Mouse (Mus musculus) heart, embryonic 12.5 days (tissue): ENCODE measurements around the gene Gm9958. TPM values are rescaled to one million over a fixed set of nuclear protein-coding genes. Genes with fewer than 3 reads are reported as not detected.

Source experiments
- ATAC-seq: fragments of 200-750 bp; cut with Nextera tagmentation; 2 replicates; pipeline ENCODE4 v1.8.0; 2017; ENCODE audit warnings: moderate TSS enrichment, moderate library complexity; ENCODE audit not compliant: insufficient number of reproducible peaks, low FRiP score
- H3K27ac ChIP-seq: fragments of 300-500 bp; sonication (generic); 2 replicates; pipeline ENCODE4 v1.5.1; 2016; ENCODE audit warnings: mild to moderate bottlenecking, moderate library complexity; ENCODE audit not compliant: poor library complexity, severe bottlenecking
- H3K27me3 ChIP-seq: fragments of 300-500 bp; sonication (generic); replicated peaks from 2 replicates; pipeline ENCODE4 v1.6.1; 2016; ENCODE audit warnings: mild to moderate bottlenecking, moderate library complexity
- H3K36me3 ChIP-seq: fragments of 300-500 bp; sonication (generic); 2 replicates; pipeline ENCODE4 v1.6.1; 2016; ENCODE audit warnings: mild to moderate bottlenecking, moderate library complexity
- H3K4me1 ChIP-seq: fragments of 300-500 bp; sonication (generic); replicated peaks from 2 replicates; pipeline ENCODE4 v1.6.1; 2016; ENCODE audit warnings: mild to moderate bottlenecking
- H3K4me2 ChIP-seq: fragments of 300-500 bp; sonication (generic); 2 replicates; pipeline ENCODE4 v1.6.1; 2016; ENCODE audit warnings: mild to moderate bottlenecking, moderate library complexity
- H3K4me3 ChIP-seq: fragments of 300-500 bp; sonication (generic); 2 replicates; pipeline ENCODE4 v1.5.1; 2016; ENCODE audit warnings: mild to moderate bottlenecking
- H3K9ac ChIP-seq: fragments of 300-500 bp; sonication (generic); 2 replicates; pipeline ENCODE4 v1.6.1; 2016; ENCODE audit warnings: mild to moderate bottlenecking, moderate library complexity
- H3K9me3 ChIP-seq: fragments of 300-500 bp; sonication (generic); replicated peaks from 2 replicates; pipeline ENCODE4 v1.6.1; 2016; ENCODE audit warnings: mild to moderate bottlenecking, moderate library complexity
- WGBS: fragments of 180-500 bp; shearing (Covaris S2); methylation state at CpG from one replicate; pipeline ENCODE4 v1.1.7; 2016; 5-methylcytosine and 5-hydroxymethylcytosine counted together
- polyA plus RNA-seq: library from polyadenylated mRNA; unstranded; fragments of >200 nt; fragmentation: Nextera tagmentation; extraction: Ambion mirVana; gene quantifications from 2 replicates; pipeline ENCODE4 v1.2.1, GENCODE M21; 2016

Gene Gm9958
- polyA plus RNA-seq, 1 experiment from 2014 or later = 4.2 TPM

- no peak overlapping the region for H3K27ac ChIP-seq
- ATAC-seq = no peak
- H3K4me2 ChIP-seq = peak overlapping the region; percentile 72
- peaks cover 10% of the 10 kb centered on the region; the same call in 1 of the 2 replicates for H3K36me3 ChIP-seq
- no peaks in the 10 kb centered on the region for H3K9me3 ChIP-seq
- no peaks in the 10 kb centered on the region for H3K27me3 ChIP-seq
- H3K4me3 ChIP-seq = peak overlapping the region; percentile 95
- peaks cover 16% of the 10 kb centered on the region for H3K4me1 ChIP-seq
- WGBS = 3% methylated on average over 6 of the region's 6 CpGs
- peak overlapping the region; percentile 99 for H3K9ac ChIP-seq
Observed at GRCm38 (mm10) chr5:90364526-90364925, 2.5 kb upstream of the Gm9958 start.

- peak overlapping the region; percentile 95 for H3K4me3 ChIP-seq
- peak overlapping the region; percentile 100 for H3K27ac ChIP-seq
- H3K4me1 ChIP-seq = peaks cover 16% of the 10 kb centered on the region
- ATAC-seq = peak; percentile 49
- peak overlapping the region; percentile 72 for H3K4me2 ChIP-seq
- H3K36me3 ChIP-seq = peaks cover 4% of the 10 kb centered on the region; the same call in 1 of the 2 replicates
- H3K27me3 ChIP-seq = no peaks in the 10 kb centered on the region
- no peaks in the 10 kb centered on the region for H3K9me3 ChIP-seq
- under 1% methylated on average over 60 of the region's 61 CpGs for WGBS
- peak overlapping the region; percentile 99 for H3K9ac ChIP-seq
Observed at GRCm38 (mm10) chr5:90365141-90365951, 1.7 kb upstream of the Gm9958 start.

GRCm38 (mm10) chr5:90366121-90367066 is 610 bp upstream of the Gm9958 start, which contains the start of gene Ankrd17:
Gene Ankrd17 (minus strand): TSS chr5:90366577.
- Histone ChIP-seq H3K4me3 (peak within 1 kb of the TSS; percentile 95), H3K27ac (peak within 1 kb of the TSS; percentile 100), H3K4me2 (peak within 1 kb of the TSS; percentile 72), H3K9me3 (peaks cover 3% of the 10 kb centered on the region; the same call in 1 of the 2 replicates), H3K27me3 (no peaks in the 10 kb centered on the region), H3K36me3 (peaks cover 4% of the 10 kb centered on the region; the same call in 1 of the 2 replicates), H3K9ac (peak within 1 kb of the TSS; percentile 99), H3K4me1 (peaks cover 16% of the 10 kb centered on the region)
- WGBS = under 1% methylated on average over 61 of the region's 104 CpGs
- ATAC-seq = peak; percentile 92

- 76% methylated on average over 5 of the region's 5 CpGs for WGBS
Observed at GRCm38 (mm10) chr5:90370401-90370800, 3.4 kb downstream of the Gm9958 start.

DNA sequence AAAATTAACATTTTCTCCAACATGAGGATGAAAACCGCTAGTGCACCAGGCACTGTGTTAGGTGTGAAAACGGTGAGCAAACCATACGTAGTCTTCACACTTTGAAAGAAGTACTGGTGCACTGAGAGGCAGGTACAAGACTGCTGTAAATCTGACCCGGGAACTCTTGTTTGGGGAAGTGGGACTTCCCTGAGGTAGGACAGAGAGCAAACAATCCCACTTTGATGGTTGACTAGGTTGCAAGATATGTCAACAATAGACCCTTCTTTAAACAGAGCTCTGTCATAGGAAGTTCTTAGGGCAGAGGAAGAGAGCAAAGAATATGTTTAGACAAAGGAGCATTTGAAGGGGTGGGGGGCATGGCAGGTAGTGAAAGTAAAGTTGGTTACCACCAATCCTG is 6.7 kb downstream of the Gm9958 start:
- peaks cover 5% of the 10 kb centered on the region for H3K9me3 ChIP-seq
- WGBS = 81% methylated on average over 4 of the region's 4 CpGs
- ATAC-seq = no peak
- no peaks in the 10 kb centered on the region for H3K4me1 ChIP-seq
- no peak overlapping the region for H3K4me2 ChIP-seq
- H3K36me3 ChIP-seq = no peaks in the 10 kb centered on the region
- no peak overlapping the region for H3K27ac ChIP-seq
- no peaks in the 10 kb centered on the region for H3K27me3 ChIP-seq
- H3K4me3 ChIP-seq = no peak overlapping the region
- no peak overlapping the region for H3K9ac ChIP-seq

More at GRCm38 (mm10) chr5:90370401-90370800, 3.4 kb downstream of the Gm9958 start:
- no peak overlapping the region for H3K4me3 ChIP-seq
- ATAC-seq = no peak
- no peak overlapping the region for H3K9ac ChIP-seq
- H3K27me3 ChIP-seq = no peaks in the 10 kb centered on the region
- no peaks in the 10 kb centered on the region for H3K36me3 ChIP-seq
- 0 out of 2 replicates have a peak, but pooled peaks cover 6% of the 10 kb centered on the region for H3K4me1 ChIP-seq
- H3K4me2 ChIP-seq = no peak overlapping the region
- H3K27ac ChIP-seq = no peak overlapping the region
- H3K9me3 ChIP-seq = peaks cover 5% of the 10 kb centered on the region

DNA sequence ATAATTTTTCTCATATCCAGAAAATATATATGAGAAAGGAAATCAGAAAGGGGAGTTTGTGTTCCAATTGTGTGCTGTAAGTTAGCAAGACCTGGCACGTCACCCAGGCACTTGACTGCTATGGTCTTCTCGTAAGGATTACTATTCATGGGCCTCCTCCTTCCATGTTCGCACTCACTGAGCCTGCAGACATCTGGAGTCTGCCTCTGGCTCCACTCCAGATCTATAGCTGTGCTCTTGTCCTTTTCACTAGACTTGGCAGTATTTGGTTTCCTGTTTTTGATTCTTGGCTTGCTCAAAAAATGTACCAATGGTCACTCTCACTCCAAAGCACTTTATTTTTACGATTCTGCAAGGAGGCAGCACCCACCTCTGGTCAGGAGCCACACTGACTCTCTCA is 14.5 kb downstream of the Gm9958 start:
- Histone ChIP-seq H3K4me3 (no peak overlapping the region), H3K36me3 (no peaks in the 10 kb centered on the region), H3K4me1 (no peaks in the 10 kb centered on the region), H3K27me3 (no peaks in the 10 kb centered on the region), H3K4me2 (no peak overlapping the region), H3K27ac (no peak overlapping the region), H3K9ac (no peak overlapping the region), H3K9me3 (no peaks in the 10 kb centered on the region)
- WGBS = 46% methylated on average over 4 of the region's 4 CpGs
- no peak for ATAC-seq

DNA sequence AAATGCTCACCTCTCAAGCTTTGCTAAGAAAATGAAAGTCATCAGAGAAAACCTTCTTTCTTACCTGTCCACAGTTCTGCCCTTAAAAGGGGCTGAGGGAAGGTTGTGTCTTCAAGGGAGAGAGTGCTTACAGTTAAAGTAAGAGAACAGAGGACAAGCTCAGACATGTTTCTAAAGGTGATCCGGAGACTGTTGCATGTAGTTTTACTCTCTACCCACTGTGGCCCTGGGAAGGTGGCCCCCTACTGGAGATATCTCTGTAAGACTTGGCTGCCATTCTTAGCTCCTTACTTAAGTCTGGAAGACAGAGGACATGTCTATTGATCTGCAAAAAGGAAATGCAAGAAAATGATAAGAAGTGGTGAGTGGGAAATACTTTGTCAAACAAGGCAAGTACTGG is 16.1 kb downstream of the Gm9958 start:
- Histone ChIP-seq H3K9ac (no peak overlapping the region), H3K27ac (no peak overlapping the region), H3K4me3 (no peak overlapping the region), H3K27me3 (no peaks in the 10 kb centered on the region), H3K36me3 (no peaks in the 10 kb centered on the region), H3K4me2 (no peak overlapping the region), H3K9me3 (no peaks in the 10 kb centered on the region), H3K4me1 (no peaks in the 10 kb centered on the region)
- ATAC-seq = no peak
- 53% methylated on average over 1 of the region's 1 CpGs for WGBS

DNA sequence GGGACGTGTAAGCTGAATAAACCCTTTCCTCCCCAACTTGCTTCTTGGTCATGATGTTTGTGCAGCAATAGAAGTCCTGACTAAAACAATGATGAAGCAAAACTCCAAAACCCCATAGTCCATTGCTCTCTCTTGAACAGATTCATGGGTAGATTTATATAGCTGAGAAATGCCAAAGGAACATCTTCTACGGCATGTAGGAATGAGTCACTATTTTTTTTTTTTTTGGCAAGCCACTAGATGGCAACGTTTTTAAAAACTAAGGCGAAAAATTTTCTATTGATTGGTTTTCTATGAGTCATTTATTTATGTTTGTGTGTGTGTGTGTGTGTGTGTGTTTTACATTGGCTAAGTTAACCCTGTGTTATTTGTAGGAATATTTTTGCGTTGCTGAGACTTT is 26.8 kb downstream of the Gm9958 start:
- ATAC-seq = no peak
- 55% methylated on average over 5 of the region's 5 CpGs for WGBS
- no peaks in the 10 kb centered on the region for H3K9me3 ChIP-seq
- no peak overlapping the region for H3K4me2 ChIP-seq
- no peak overlapping the region for H3K27ac ChIP-seq
- no peak overlapping the region for H3K9ac ChIP-seq
- no peaks in the 10 kb centered on the region for H3K36me3 ChIP-seq
- no peaks in the 10 kb centered on the region for H3K27me3 ChIP-seq
- no peaks in the 10 kb centered on the region for H3K4me1 ChIP-seq
- no peak overlapping the region for H3K4me3 ChIP-seq

DNA sequence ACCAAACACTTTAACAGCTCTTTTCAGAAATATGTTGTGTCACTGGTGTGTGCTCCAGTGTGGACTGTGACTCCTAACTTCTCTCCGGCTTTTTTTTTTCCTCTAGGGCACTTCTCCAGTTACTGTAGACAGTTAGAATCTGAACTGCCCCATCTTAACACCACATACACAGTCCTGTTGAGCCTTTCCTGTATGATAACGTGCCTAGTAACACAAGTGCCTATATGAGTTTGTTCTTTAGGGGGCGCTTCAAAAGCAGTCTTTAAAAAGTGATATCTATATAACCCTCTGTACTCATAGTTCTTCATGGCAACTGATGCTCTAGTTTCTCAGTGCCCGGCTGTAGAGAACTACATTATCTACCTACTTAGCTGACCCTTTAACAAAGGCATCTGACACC is 27.3 kb downstream of the Gm9958 start:
- Histone ChIP-seq H3K27ac (no peak overlapping the region), H3K36me3 (no peaks in the 10 kb centered on the region), H3K9me3 (no peaks in the 10 kb centered on the region), H3K4me1 (no peaks in the 10 kb centered on the region), H3K4me2 (no peak overlapping the region), H3K9ac (no peak overlapping the region), H3K4me3 (no peak overlapping the region), H3K27me3 (no peaks in the 10 kb centered on the region)
- 59% methylated on average over 4 of the region's 4 CpGs for WGBS
- no peak for ATAC-seq

GRCm38 (mm10) chr5:90396817-90397216 is 29.8 kb downstream of the Gm9958 start:
- H3K4me1 ChIP-seq = no peaks in the 10 kb centered on the region
- 82% methylated on average over 4 of the region's 4 CpGs for WGBS
- ATAC-seq = no peak

GRCm38 (mm10) chr5:90405210-90405609 is 38.2 kb downstream of the Gm9958 start:
- H3K4me1 ChIP-seq = peaks cover 4% of the 10 kb centered on the region; the same call in 1 of the 2 replicates
- no peaks in the 10 kb centered on the region for H3K9me3 ChIP-seq
- H3K36me3 ChIP-seq = no peaks in the 10 kb centered on the region
- H3K27ac ChIP-seq = no peak overlapping the region
- 67% methylated on average over 4 of the region's 4 CpGs for WGBS
- no peak for ATAC-seq
- H3K4me3 ChIP-seq = no peak overlapping the region
- no peaks in the 10 kb centered on the region for H3K27me3 ChIP-seq
- no peak overlapping the region for H3K9ac ChIP-seq
- H3K4me2 ChIP-seq = no peak overlapping the region

More at GRCm38 (mm10) chr5:90396817-90397216, 29.8 kb downstream of the Gm9958 start:
- Histone ChIP-seq H3K4me2 (no peak overlapping the region), H3K9me3 (no peaks in the 10 kb centered on the region), H3K9ac (no peak overlapping the region), H3K36me3 (no peaks in the 10 kb centered on the region), H3K4me3 (no peak overlapping the region), H3K27ac (no peak overlapping the region), H3K27me3 (no peaks in the 10 kb centered on the region)
